Mouse (Mus musculus) CH12.LX (cell line): ENCODE results near the gene Cldn11. TPM values are rescaled to one million over a fixed set of nuclear protein-coding genes. Genes with fewer than 3 reads are reported as not detected.

ENCODE experiments used
- DNase-seq: peaks from one replicate; pipeline ENCODE4 v3.0.0-alpha.2; 2013; ENCODE audit errors: extremely low read depth
- H3K27ac ChIP-seq: 2 replicates; pipeline ENCODE4 v1.5.1; 2012; ENCODE audit warnings: low read depth, mild to moderate bottlenecking, control low read depth, moderate library complexity; ENCODE audit not compliant: insufficient read depth
- H3K27me3 ChIP-seq: replicated peaks from 2 replicates; pipeline ENCODE3; 2012; ENCODE audit warnings: inconsistent platforms
- H3K36me3 ChIP-seq, 2 experiments: replicated peaks in 1 of 2; 2 replicates each; pipeline versions ENCODE3 to v1.6.1; 2012; ENCODE audit warnings: inconsistent platforms in 1 of 2, low read length in 1 of 2, mild to moderate bottlenecking in 1 of 2, mixed read lengths in 1 of 2, moderate library complexity in 1 of 2; ENCODE audit not compliant: control insufficient read depth in 1 of 2, insufficient read depth in 1 of 2
- H3K4me1 ChIP-seq, 2 experiments: 2 replicates each; pipeline ENCODE4 v1.6.1; 2012; ENCODE audit warnings: inconsistent platforms in 1 of 2, moderate library complexity in 1 of 2; ENCODE audit not compliant: insufficient read depth in 2 of 2, control insufficient read depth in 1 of 2
- H3K4me2 ChIP-seq: 2 replicates; pipeline ENCODE4 v1.6.1; 2012; ENCODE audit warnings: low read depth, mild to moderate bottlenecking, control low read depth; ENCODE audit not compliant: poor library complexity, insufficient read depth, severe bottlenecking
- H3K4me3 ChIP-seq, 3 experiments: fragments of 150-350 bp in 1 of 3; sonication (generic) in 1 of 3; replicated peaks in 1 of 3; 2 replicates each; pipeline versions ENCODE3 to v1.5.1; 2011 to 2012; ENCODE audit warnings: low read depth in 2 of 3, low read length in 2 of 3, mild to moderate bottlenecking in 2 of 3, moderate library complexity in 2 of 3, control low read depth in 1 of 3, improper control_type of control experiment in 1 of 3, inconsistent platforms in 1 of 3, mixed read lengths in 1 of 3; ENCODE audit not compliant: poor library complexity in 1 of 3
- H3K79me2 ChIP-seq: replicated peaks from 2 replicates; pipeline ENCODE4 v1.6.1; 2012; ENCODE audit warnings: mild to moderate bottlenecking, moderate library complexity; ENCODE audit not compliant: control insufficient read depth, poor library complexity, insufficient read depth, severe bottlenecking; ENCODE audit errors: extremely low read depth
- H3K9ac ChIP-seq: 2 replicates; pipeline ENCODE4 v1.6.1; 2012; ENCODE audit warnings: low read depth, mild to moderate bottlenecking, control low read depth, moderate library complexity; ENCODE audit not compliant: insufficient read depth
- H3K9me3 ChIP-seq: replicated peaks from 2 replicates; pipeline ENCODE3; 2012; ENCODE audit warnings: low read length, inconsistent platforms, mixed read lengths
- BHLHE40 ChIP-seq: IDR thresholded peaks from 2 replicates; pipeline ENCODE4 v1.6.1; 2011; ENCODE audit warnings: mild to moderate bottlenecking, low read depth, low read length, improper control_type of control experiment
- CHD1 ChIP-seq: IDR thresholded peaks from 2 replicates; pipeline ENCODE4 v1.6.1; 2012; ENCODE audit warnings: low read depth, low read length, improper control_type of control experiment, inconsistent platforms
- CHD2 ChIP-seq: IDR thresholded peaks from 2 replicates; pipeline ENCODE4 v1.6.1; 2011; ENCODE audit warnings: low read length, improper control_type of control experiment
- CTCF ChIP-seq, 2 experiments: IDR thresholded peaks in 1 of 2; conservative IDR thresholded peaks in 1 of 2; 2 replicates each; pipeline ENCODE4 v1.5.1; 2011 to 2012; ENCODE audit warnings: low read depth in 2 of 2, low read length in 2 of 2, improper control_type of control experiment in 1 of 2, inconsistent platforms in 1 of 2, mild to moderate bottlenecking in 1 of 2, moderate library complexity in 1 of 2
- EP300 ChIP-seq: IDR thresholded peaks from 2 replicates; pipeline ENCODE4 v1.6.1; 2011; ENCODE audit warnings: low read length, improper control_type of control experiment
- GABPA ChIP-seq: IDR thresholded peaks from 2 replicates; pipeline ENCODE4 v1.6.1; 2012; ENCODE audit warnings: low read depth, low read length, improper control_type of control experiment, inconsistent platforms; ENCODE audit not compliant: insufficient replicate concordance
- IRF4 ChIP-seq: IDR thresholded peaks from 2 replicates; pipeline ENCODE4 v1.6.1; 2014; ENCODE audit warnings: low read depth, mild to moderate bottlenecking, inconsistent platforms, low read length, improper control_type of control experiment
- JUND ChIP-seq: conservative IDR thresholded peaks from 2 replicates; pipeline ENCODE4 v1.6.1; 2011; ENCODE audit warnings: low read depth, low read length, improper control_type of control experiment
- MAFK ChIP-seq: IDR thresholded peaks from 2 replicates; pipeline ENCODE4 v1.6.1; 2011; ENCODE audit warnings: low read length, improper control_type of control experiment; ENCODE audit not compliant: insufficient replicate concordance
- MAZ ChIP-seq: IDR thresholded peaks from 2 replicates; pipeline ENCODE4 v1.6.1; 2012; ENCODE audit warnings: low read depth, mild to moderate bottlenecking, inconsistent platforms, low read length, improper control_type of control experiment, moderate library complexity
- MEF2A ChIP-seq: IDR thresholded peaks from 2 replicates; pipeline ENCODE4 v1.6.1; 2014; ENCODE audit warnings: low read depth, mild to moderate bottlenecking, inconsistent platforms, low read length, improper control_type of control experiment, borderline replicate concordance
- MXI1 ChIP-seq: IDR thresholded peaks from 2 replicates; pipeline ENCODE4 v1.6.1; 2011; ENCODE audit warnings: mild to moderate bottlenecking, low read depth, low read length, improper control_type of control experiment
- NELFE ChIP-seq: IDR thresholded peaks from 2 replicates; pipeline ENCODE4 v1.6.1; 2011; ENCODE audit warnings: low read depth, low read length, improper control_type of control experiment
- NRF1 ChIP-seq: IDR thresholded peaks from 2 replicates; pipeline ENCODE4 v1.6.1; 2014; ENCODE audit warnings: low read depth, mild to moderate bottlenecking, inconsistent platforms, low read length, improper control_type of control experiment, moderate library complexity
- POLR2A ChIP-seq: IDR thresholded peaks from 2 replicates; pipeline ENCODE4 v1.6.1; 2011; ENCODE audit warnings: low read depth, mild to moderate bottlenecking, improper control_type of control experiment, low read length
- POLR2AphosphoS2 ChIP-seq: IDR thresholded peaks from 2 replicates; pipeline ENCODE4 v1.6.1; 2011; ENCODE audit warnings: low read depth, low read length, improper control_type of control experiment
- RCOR1 ChIP-seq: conservative IDR thresholded peaks from 2 replicates; pipeline ENCODE4 v1.6.1; 2012; ENCODE audit warnings: low read depth, mild to moderate bottlenecking, inconsistent platforms, low read length, improper control_type of control experiment
- SMC3 ChIP-seq: IDR thresholded peaks from 2 replicates; pipeline ENCODE4 v1.6.1; 2011; ENCODE audit warnings: low read depth, low read length, improper control_type of control experiment
- UBTF ChIP-seq: IDR thresholded peaks from 2 replicates; pipeline ENCODE4 v1.6.1; 2012; ENCODE audit warnings: low read depth, mild to moderate bottlenecking, inconsistent platforms, low read length, improper control_type of control experiment, moderate library complexity
- USF1 ChIP-seq: IDR thresholded peaks from 2 replicates; pipeline ENCODE4 v1.6.1; 2014; ENCODE audit warnings: low read depth, mild to moderate bottlenecking, inconsistent platforms, low read length, improper control_type of control experiment
- USF2 ChIP-seq: conservative IDR thresholded peaks from 2 replicates; pipeline ENCODE4 v1.6.1; 2011; ENCODE audit warnings: low read depth, low read length, improper control_type of control experiment
- ZMIZ1 ChIP-seq: IDR thresholded peaks from 2 replicates; pipeline ENCODE4 v1.6.1; 2012; ENCODE audit warnings: low read depth, mild to moderate bottlenecking, inconsistent platforms, low read length, improper control_type of control experiment
- dilution Hi-C: fragments of 300-500 bp; cut with MboI; formaldehyde crosslinking; loops from 2 replicates; pipeline ENCODE4 v1.14.3; 2020; ENCODE audit warnings: low sequenced_read_pairs; ENCODE audit not compliant: extremely low pct_unique_long_range_greater_than_20kb, extremely low pct_ligation_motif_present
- in situ Hi-C: fragments of 300-500 bp; cut with MboI; formaldehyde crosslinking; loops from 3 replicates; pipeline ENCODE4 v1.14.3; 2019; ENCODE audit warnings: low sequenced_read_pairs, low pct_ligation_motif_present, low pct_unique_long_range_greater_than_20kb, mixed read lengths
- polyA plus RNA-seq: library from polyadenylated mRNA; unstranded; fragments of >175 nt; gene quantifications from 2 replicates; pipeline ENCODE4 v1.2.1, GENCODE M21; 2012; ENCODE audit warnings: low read depth; ENCODE audit not compliant: insufficient read length
- total RNA-seq, 2 experiments: library from RNA; depleted of rRNA; stranded (reverse); fragments of 300-350 nt in 1 of 2; fragments of >200 nt in 1 of 2; gene quantifications; 2 replicates each; pipeline ENCODE4 v1.2.3; 2012 to 2014

The Cldn11 gene
- total and polyA plus RNA-seq, 3 experiments = not detected

- dilution Hi-C loops (no loop called here), in situ Hi-C loops (loop anchor here (25.0 kb wide), 1 partner anchor 276 kb away; no protein-coding TSS in a partner anchor)
- DNase-seq = no peak
- H3K4me3 ChIP-seq = no peak overlapping the region
- TF ChIP-seq CTCF (conservative IDR thresholded peaks at IDR 0.05 in 1 of 2, IDR thresholded peaks at IDR 0.05 in 1 of 2; ENCODE audit: low read depth in 2 of 2, low read length in 2 of 2) (no peak), ZMIZ1 (no peak), MXI1 (no peak), CHD2 (no peak)
- no peaks in the 10 kb centered on the region for H3K79me2 ChIP-seq
- H3K4me1 ChIP-seq = peaks cover 0 to 3% of the 10 kb centered on the region in 2 experiments; a peak in 2 of 4 replicates
- H3K36me3 ChIP-seq = no peaks in the 10 kb centered on the region
- H3K27ac ChIP-seq = no peak overlapping the region
- no peaks in the 10 kb centered on the region for H3K27me3 ChIP-seq
- no peak overlapping the region for H3K4me2 ChIP-seq
- no peak overlapping the region for H3K9ac ChIP-seq
- H3K9me3 ChIP-seq = no peaks in the 10 kb centered on the region
Observed at GRCm38 (mm10) chr3:31161336-31161735, 11.6 kb downstream of the Cldn11 start.

- no peaks in the 10 kb centered on the region for H3K9me3 ChIP-seq
- H3K79me2 ChIP-seq = no peaks in the 10 kb centered on the region
- no peak overlapping the region for H3K27ac ChIP-seq
- H3K4me1 ChIP-seq = peaks cover 0 to 3% of the 10 kb centered on the region in 2 experiments; a peak in 2 of 4 replicates
- in situ Hi-C loops = loop anchor here (25.0 kb wide), 1 partner anchor 274 kb away; no protein-coding TSS in a partner anchor
- DNase-seq = no peak
- TF ChIP-seq RCOR1 = no peak
- TF ChIP-seq POLR2A = no peak
- no peak for TF ChIP-seq IRF4
- TF ChIP-seq MAFK = no peak
- no peak for TF ChIP-seq UBTF
- no peak for TF ChIP-seq JUND
- no peak for TF ChIP-seq EP300
- TF ChIP-seq MAZ = no peak
- TF ChIP-seq NELFE = no peak
- TF ChIP-seq BHLHE40 = no peak
- TF ChIP-seq SMC3 = no peak
- no peak for TF ChIP-seq CTCF (conservative IDR thresholded peaks at IDR 0.05 in 1 of 2, IDR thresholded peaks at IDR 0.05 in 1 of 2; ENCODE audit: low read depth in 2 of 2, low read length in 2 of 2)
- no peak for TF ChIP-seq MEF2A
- TF ChIP-seq USF1 = no peak
- TF ChIP-seq CHD2 = no peak
- TF ChIP-seq NRF1 = no peak
- TF ChIP-seq GABPA = no peak
- no peak for TF ChIP-seq CHD1
- TF ChIP-seq POLR2AphosphoS2 = no peak
- TF ChIP-seq USF2 = no peak
- TF ChIP-seq, all 38 proteins: peak for 0
- H3K36me3 ChIP-seq = no peaks in the 10 kb centered on the region
- H3K4me2 ChIP-seq = no peak overlapping the region
- dilution Hi-C loops = no loop called here
- no peaks in the 10 kb centered on the region for H3K27me3 ChIP-seq
- H3K4me3 ChIP-seq = no peak overlapping the region
- H3K9ac ChIP-seq = no peak overlapping the region
Observed at GRCm38 (mm10) chr3:31162860-31163259, 13.1 kb downstream of the Cldn11 start.
